Mouse (Mus musculus): ENCODE results near the gene Trim14. TPM values are rescaled to one million over a fixed set of nuclear protein-coding genes. Genes with fewer than 3 reads are reported as not detected.

Gene Trim14
- total and polyA plus RNA-seq, 2 experiments from 2014 or later: 0.75 to 1.8 TPM

DNA sequence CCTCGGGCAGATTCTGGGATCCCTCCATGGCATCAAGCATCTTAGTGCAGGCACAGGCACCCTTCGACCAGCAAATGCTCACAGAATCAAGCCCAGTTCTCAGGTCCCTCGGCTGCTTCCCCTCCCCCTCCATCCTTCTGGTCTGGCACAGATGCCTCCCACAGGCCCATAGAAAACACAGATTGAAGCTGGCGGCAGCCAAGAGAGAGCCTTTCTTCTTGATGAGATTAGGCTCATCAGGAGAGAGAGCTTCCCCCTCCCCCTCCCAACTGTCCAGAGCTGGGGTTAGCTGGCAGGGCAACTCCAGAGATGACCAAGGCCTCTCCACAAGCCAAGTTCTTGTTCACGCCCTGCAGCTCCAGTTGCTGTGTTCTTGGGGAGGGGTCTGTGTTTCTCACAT, 33.7 kb upstream of the Trim14 start:
- ATAC-seq (ENCODE audit: low FRiP score) (peak; percentile 38; the same call in 1 of the 2 replicates), DNase-seq (ENCODE audit: low spot score) (peak; percentile 79)
- TF ChIP-seq CTCF (IDR thresholded peaks at IDR 0.05): no peak

DNA sequence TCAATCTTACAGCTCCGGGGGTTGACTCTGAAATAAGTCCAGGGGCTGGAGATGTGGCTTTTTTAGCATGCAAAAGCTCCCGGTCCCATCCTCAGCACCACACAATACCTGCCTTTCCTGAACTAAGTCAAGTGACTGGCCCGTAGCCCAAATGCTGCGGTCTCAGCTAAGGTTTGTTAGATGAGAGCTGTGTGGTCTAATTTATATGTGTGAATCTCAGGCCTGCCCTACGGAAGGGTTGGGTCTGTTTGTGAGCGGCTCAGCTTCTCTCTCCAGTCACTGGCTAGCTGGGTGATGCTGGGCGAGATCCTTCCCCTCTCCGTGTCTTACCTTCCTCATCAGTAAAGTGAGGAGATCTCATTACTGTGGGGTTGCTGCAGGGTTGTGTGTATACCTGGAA, 32.2 kb upstream of the Trim14 start:
- no peaks in the 10 kb centered on the region for H3K4me1 ChIP-seq (ENCODE audit: insufficient read depth, low read length)
- no peak overlapping the region for H3K4me2 ChIP-seq (ENCODE audit: low read depth, low read length, poor library complexity, severe bottlenecking)
- 0 out of 2 replicates have a peak, but pooled peaks cover under 1% of the 10 kb centered on the region for H3K36me3 ChIP-seq (ENCODE audit: insufficient read depth, low read length)
- no peaks in the 10 kb centered on the region for H3K9me3 ChIP-seq (ENCODE audit: low read length)
- no peak for DNase-seq (ENCODE audit: low spot score)
- no peak overlapping the region for H3K9ac ChIP-seq (replicated peaks; ENCODE audit: low read length, poor library complexity, severe bottlenecking)
- no peak for TF ChIP-seq CTCF (IDR thresholded peaks at IDR 0.05)
- H3K27ac ChIP-seq (ENCODE audit: low read depth, low read length): no peak overlapping the region
- WGBS: 88% methylated on average over 8 of the region's 8 CpGs
- no peak overlapping the region for H3K4me3 ChIP-seq (ENCODE audit: low read depth, low read length)
- H3K27me3 ChIP-seq (ENCODE audit: insufficient read depth, low read length): no peaks in the 10 kb centered on the region
- ATAC-seq (ENCODE audit: low FRiP score): no peak

More for the DNA sequence above, 33.7 kb upstream of the Trim14 start:
- Histone ChIP-seq H3K4me2 (ENCODE audit: low read depth, low read length, poor library complexity, severe bottlenecking) (no peak overlapping the region), H3K36me3 (ENCODE audit: insufficient read depth, low read length) (peaks cover 15% of the 10 kb centered on the region; the same call in 1 of the 2 replicates), H3K4me1 (ENCODE audit: insufficient read depth, low read length) (no peaks in the 10 kb centered on the region), H3K9ac (replicated peaks; ENCODE audit: low read length, poor library complexity, severe bottlenecking) (no peak overlapping the region), H3K4me3 (ENCODE audit: low read depth, low read length) (no peak overlapping the region), H3K27me3 (ENCODE audit: insufficient read depth, low read length) (no peaks in the 10 kb centered on the region), H3K9me3 (ENCODE audit: low read length) (no peaks in the 10 kb centered on the region), H3K27ac (ENCODE audit: low read depth, low read length) (no peak overlapping the region)
- 16% methylated on average over 5 of the region's 5 CpGs for WGBS

DNA sequence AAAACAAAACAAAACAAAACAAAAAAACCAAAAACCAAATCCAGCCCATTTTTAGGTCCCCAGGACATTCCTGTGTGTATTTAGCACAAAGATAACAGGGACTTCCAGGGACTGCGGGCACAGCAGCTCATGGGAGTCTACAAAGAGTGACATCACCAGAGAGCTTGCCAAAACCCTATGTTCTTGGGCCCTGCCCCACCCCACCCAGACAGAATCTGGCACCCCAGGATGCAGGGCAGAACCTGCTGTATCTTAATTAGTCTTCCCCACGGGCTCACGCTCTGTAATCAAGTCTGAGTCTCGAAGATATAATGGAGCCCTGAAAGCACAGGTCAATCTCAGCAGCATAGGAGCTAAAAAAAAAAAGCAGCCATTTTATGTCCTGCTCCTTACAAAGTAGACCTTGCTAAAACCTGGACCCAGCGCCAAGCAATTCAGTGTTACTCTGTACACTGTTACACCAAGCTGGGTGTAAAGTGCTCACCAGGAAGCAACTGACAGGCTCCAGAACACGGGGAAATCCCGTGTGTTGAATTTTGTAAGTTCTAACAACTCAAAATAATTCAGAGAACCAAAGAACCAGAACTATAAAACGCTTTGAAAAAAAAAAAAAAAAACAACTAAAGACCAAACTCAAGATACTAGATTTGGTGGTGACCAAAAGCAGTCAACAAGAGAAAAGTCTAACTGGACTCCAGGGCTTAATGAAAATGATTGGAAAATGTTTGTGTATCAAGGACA, 31.2 kb upstream of the Trim14 start:
- Histone ChIP-seq H3K9me3 (ENCODE audit: low read length) (no peaks in the 10 kb centered on the region), H3K27me3 (ENCODE audit: insufficient read depth, low read length) (no peaks in the 10 kb centered on the region), H3K4me3 (ENCODE audit: low read depth, low read length) (no peak overlapping the region), H3K36me3 (ENCODE audit: insufficient read depth, low read length) (no peaks in the 10 kb centered on the region), H3K4me2 (ENCODE audit: low read depth, low read length, poor library complexity, severe bottlenecking) (no peak overlapping the region), H3K4me1 (ENCODE audit: insufficient read depth, low read length) (no peaks in the 10 kb centered on the region), H3K27ac (ENCODE audit: low read depth, low read length) (no peak overlapping the region), H3K9ac (replicated peaks; ENCODE audit: low read length, poor library complexity, severe bottlenecking) (no peak overlapping the region)
- WGBS: 79% methylated on average over 8 of the region's 8 CpGs
- no peak for TF ChIP-seq CTCF (IDR thresholded peaks at IDR 0.05)
- DNase-seq (ENCODE audit: low spot score) (no peak), ATAC-seq (ENCODE audit: low FRiP score) (no peak)

- Histone ChIP-seq H3K27me3 (ENCODE audit: insufficient read depth, low read length) (no peaks in the 10 kb centered on the region), H3K27ac (ENCODE audit: low read depth, low read length) (no peak overlapping the region), H3K4me1 (ENCODE audit: insufficient read depth, low read length) (no peaks in the 10 kb centered on the region), H3K4me3 (ENCODE audit: low read depth, low read length) (no peak overlapping the region), H3K9me3 (ENCODE audit: low read length) (no peaks in the 10 kb centered on the region), H3K9ac (replicated peaks; ENCODE audit: low read length, poor library complexity, severe bottlenecking) (no peak overlapping the region), H3K36me3 (ENCODE audit: insufficient read depth, low read length) (no peaks in the 10 kb centered on the region), H3K4me2 (ENCODE audit: low read depth, low read length, poor library complexity, severe bottlenecking) (no peak overlapping the region)
- no peak for TF ChIP-seq CTCF (IDR thresholded peaks at IDR 0.05)
- 95% methylated on average over 4 of the region's 4 CpGs for WGBS
- ATAC-seq (ENCODE audit: low FRiP score): no peak
- DNase-seq (ENCODE audit: low spot score): no peak
These were observed 29.5 kb upstream of the Trim14 start for GRCm38 (mm10) chr4:46565393-46565955.

GRCm38 (mm10) chr4:46564247-46564646, 28.3 kb upstream of the Trim14 start:
- H3K36me3 ChIP-seq (ENCODE audit: insufficient read depth, low read length): no peaks in the 10 kb centered on the region
- no peaks in the 10 kb centered on the region for H3K9me3 ChIP-seq (ENCODE audit: low read length)
- DNase-seq (ENCODE audit: low spot score): no peak
- H3K27me3 ChIP-seq (ENCODE audit: insufficient read depth, low read length): no peaks in the 10 kb centered on the region
- no peaks in the 10 kb centered on the region for H3K4me1 ChIP-seq (ENCODE audit: insufficient read depth, low read length)
- H3K9ac ChIP-seq (replicated peaks; ENCODE audit: low read length, poor library complexity, severe bottlenecking): no peak overlapping the region
- no peak for TF ChIP-seq CTCF (IDR thresholded peaks at IDR 0.05)
- 100% methylated on average over 4 of the region's 4 CpGs for WGBS
- no peak overlapping the region for H3K4me2 ChIP-seq (ENCODE audit: low read depth, low read length, poor library complexity, severe bottlenecking)
- no peak overlapping the region for H3K4me3 ChIP-seq (ENCODE audit: low read depth, low read length)
- ATAC-seq (ENCODE audit: low FRiP score): no peak
- H3K27ac ChIP-seq (ENCODE audit: low read depth, low read length): no peak overlapping the region

- DNase-seq (ENCODE audit: low spot score) (no peak), ATAC-seq (ENCODE audit: low FRiP score) (no peak)
- H3K4me3 ChIP-seq (ENCODE audit: low read depth, low read length): no peak overlapping the region
- no peak for TF ChIP-seq CTCF (IDR thresholded peaks at IDR 0.05)
- no peaks in the 10 kb centered on the region for H3K27me3 ChIP-seq (ENCODE audit: insufficient read depth, low read length)
- H3K9me3 ChIP-seq (ENCODE audit: low read length): no peaks in the 10 kb centered on the region
- H3K4me1 ChIP-seq (ENCODE audit: insufficient read depth, low read length): no peaks in the 10 kb centered on the region
- no peak overlapping the region for H3K9ac ChIP-seq (replicated peaks; ENCODE audit: low read length, poor library complexity, severe bottlenecking)
- H3K4me2 ChIP-seq (ENCODE audit: low read depth, low read length, poor library complexity, severe bottlenecking): no peak overlapping the region
- no peaks in the 10 kb centered on the region for H3K36me3 ChIP-seq (ENCODE audit: insufficient read depth, low read length)
- H3K27ac ChIP-seq (ENCODE audit: low read depth, low read length): no peak overlapping the region
- WGBS: 69% methylated on average over 10 of the region's 10 CpGs
These were observed 27.9 kb upstream of the Trim14 start for GRCm38 (mm10) chr4:46563847-46564246.

Data from midbrain, postnatal 0 days (tissue).